Mouse (Mus musculus) layer of hippocampus, postnatal 36 days (tissue): ENCODE results near the gene AF366264. TPM values are rescaled to one million over a fixed set of nuclear protein-coding genes. Genes with fewer than 3 reads are reported as not detected.
"Not testable (repeated sequence)": the region's sequence is repeated elsewhere in the genome, so short reads cannot be mapped to it uniquely, and the experiment has no call there.

Experiments
- DNase-seq, 2 experiments: peaks; one replicate each; pipeline ENCODE4 v3.0.0; 2022
- total RNA-seq, 2 experiments: library from RNA; stranded (reverse); gene quantifications; 2 replicates each; pipeline ENCODE4 v1.2.3; 2021

AF366264 gene
- not detected for total RNA-seq

GRCm38 (mm10) chr8:13838289-13838688 is at the start of gene AF366264:
Gene AF366264, minus strand, starts transcription at chr8:13838389.
- not testable (repeated sequence) for DNase-seq

DNA sequence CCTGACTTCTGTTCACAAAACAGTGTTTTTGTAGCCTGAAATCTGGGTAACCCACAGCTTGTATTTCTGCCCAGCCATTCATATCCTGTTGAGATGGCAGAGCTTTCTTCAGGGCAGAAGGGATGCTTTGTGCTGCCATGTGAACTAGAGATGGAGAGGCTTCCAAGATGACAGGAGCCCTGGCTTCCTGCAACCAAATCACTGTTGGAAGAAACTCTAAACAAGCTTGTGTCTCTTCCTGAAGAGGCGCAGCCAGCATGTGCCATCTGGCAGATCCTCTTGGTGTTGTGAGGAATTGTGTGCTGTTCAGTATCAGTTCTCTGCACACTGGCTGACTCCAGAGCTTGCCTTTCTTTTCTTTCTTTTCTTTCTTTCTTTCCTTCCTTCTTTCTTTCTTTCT is 5.1 kb upstream of the AF366264 start:
- peak; percentile 2 to 19 for DNase-seq

DNA sequence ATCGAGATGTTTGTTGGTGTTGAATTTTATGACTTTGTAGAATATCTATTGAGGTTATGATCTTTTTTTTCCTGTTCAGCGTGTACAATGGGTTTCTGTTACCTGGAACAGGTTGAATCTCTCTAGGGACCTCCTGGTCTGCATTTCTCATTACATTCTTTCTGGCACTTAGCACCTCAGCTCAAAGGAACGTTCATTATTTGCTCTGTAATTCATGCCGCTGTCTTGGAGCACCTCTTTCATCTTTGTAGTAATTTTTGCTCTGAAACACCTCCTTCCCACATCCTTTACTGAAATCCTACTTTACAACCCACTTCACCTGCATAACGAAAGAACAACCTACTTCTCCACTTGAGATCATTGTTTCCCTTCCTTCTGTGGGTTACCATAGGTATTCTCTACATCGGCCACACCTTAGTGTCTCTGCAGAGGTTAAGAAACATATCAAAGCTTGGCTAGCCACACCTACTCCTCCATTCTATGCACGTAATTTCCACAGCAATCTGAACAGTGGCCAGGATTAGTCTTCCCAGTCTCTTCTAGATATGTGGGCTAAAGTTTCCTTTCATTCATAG is 9.5 kb downstream of the AF366264 start:
- no peak for DNase-seq

DNA sequence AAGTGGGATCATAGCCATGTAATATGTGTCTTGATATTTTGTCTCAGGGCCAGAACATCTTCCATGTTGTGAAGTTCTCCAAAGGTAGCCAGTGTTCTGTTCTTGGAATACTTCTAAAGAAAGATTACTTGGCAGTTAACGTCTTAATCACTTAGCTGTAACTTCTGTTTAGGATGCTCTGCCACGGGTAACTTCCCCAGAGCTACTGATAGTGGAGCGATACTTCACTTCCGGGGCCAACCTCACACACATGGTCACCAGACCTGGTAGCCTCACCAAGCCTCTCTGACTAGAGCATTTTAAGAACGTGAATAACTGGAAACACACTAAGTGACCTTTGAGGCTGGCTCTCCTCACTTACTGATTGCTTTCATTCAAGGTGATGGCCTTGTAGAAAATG is 38.6 kb downstream of the AF366264 start:
- no peak for DNase-seq

GRCm38 (mm10) chr8:13797676-13798075 is 40.5 kb downstream of the AF366264 start:
- DNase-seq = no peak

- no peak for DNase-seq
Observed at GRCm38 (mm10) chr8:13793746-13794101, 44.5 kb downstream of the AF366264 start.

GRCm38 (mm10) chr8:13793097-13793745 is 45.0 kb downstream of the AF366264 start:
- DNase-seq = no peak

GRCm38 (mm10) chr8:13789606-13790005 is 48.6 kb downstream of the AF366264 start:
- no peak for DNase-seq

DNA sequence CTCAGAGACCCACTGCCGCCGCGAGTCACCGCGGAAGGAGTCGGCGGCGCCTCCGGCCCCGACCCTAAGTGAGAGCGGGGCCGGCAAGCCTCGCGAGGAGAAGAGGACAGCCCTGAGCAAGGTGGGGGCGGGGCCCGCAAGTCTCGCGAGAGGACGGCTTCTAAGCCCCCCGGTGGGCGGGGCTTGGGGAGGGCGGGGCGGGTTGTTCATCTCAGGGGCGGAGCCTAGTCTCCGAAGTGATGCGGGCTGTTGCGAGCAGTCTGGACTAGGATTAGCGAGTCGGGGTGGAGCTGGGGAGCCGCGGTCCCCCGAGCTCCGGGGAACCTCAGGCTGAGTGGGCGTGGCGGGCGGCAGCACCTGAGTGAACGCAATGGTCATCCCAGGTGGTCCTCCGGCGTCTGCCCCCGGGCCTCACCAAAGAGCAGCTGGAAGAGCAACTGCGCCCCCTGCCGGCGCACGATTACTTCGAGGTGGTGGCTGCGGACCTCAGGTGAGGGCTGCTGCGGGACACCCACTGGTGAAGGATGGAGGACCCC is 52.4 kb downstream of the AF366264 start:
- DNase-seq = peak; percentile 91

DNA sequence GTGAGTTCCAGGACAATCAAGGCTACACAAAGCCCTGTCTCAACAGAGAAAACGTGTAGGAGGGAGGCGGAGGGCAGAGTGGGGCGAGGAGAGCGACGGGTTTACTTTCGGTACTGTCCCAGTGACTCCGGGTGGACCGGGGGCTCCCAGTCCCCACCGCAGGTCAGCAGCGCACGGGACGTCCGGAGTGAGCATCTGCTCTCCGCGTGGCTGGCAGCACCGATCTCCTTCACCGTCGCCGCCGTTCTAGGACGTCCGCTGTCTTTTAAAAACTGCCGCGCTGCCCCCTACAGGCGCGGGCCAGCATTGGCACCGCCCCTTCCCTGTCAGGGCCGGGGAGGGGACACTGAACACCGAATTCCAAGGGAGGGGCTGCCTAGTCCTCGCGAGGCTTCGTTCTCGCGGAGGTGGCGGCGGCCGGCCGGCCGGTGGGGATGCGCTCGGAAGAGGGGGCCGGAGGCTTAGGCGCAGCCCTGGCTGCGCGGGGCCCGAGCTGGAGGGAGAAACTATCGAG is 52.9 kb downstream of the AF366264 start, which contains the start of gene Upf3a:
Gene Upf3a, plus strand, starts transcription at position 366 of the 514 bp plus-strand sequence.
- DNase-seq = peak; percentile 85 to 87

Other genes with a start within 250 kb of the AF366264 start
- gene Rasa3, start 160.8 kb downstream of the AF366264 start, total RNA-seq = 10 to 100 TPM; 62.4 to 69.7 TPM
- 1 to 10 TPM; 1.1 to 1.3 TPM for gene Cfap97d2, start 132.5 kb downstream of the AF366264 start, total RNA-seq
- 10 to 100 TPM; 57.6 to 60.0 TPM for gene Cdc16, start 80.7 kb downstream of the AF366264 start, total RNA-seq
- gene Upf3a, start 52.8 kb downstream of the AF366264 start, total RNA-seq = 10 to 100 TPM; 35.6 to 35.7 TPM
- 10 to 100 TPM; 27.0 to 27.3 TPM for gene Champ1, start 31.3 kb upstream of the AF366264 start, total RNA-seq
- gene Coprs, start 51.9 kb upstream of the AF366264 start, total RNA-seq = 10 to 100 TPM; 30.5 to 38.3 TPM